Mouse (Mus musculus) embryonic facial prominence, embryonic 11.5 days (tissue): Measurements from ENCODE around the gene Fam217a. TPM values are rescaled to one million over a fixed set of nuclear protein-coding genes. Genes with fewer than 3 reads are reported as not detected.
"Not testable (repeated sequence)": the region's sequence is repeated elsewhere in the genome, so short reads cannot be mapped to it uniquely, and the experiment has no call there.

Experiments used
- ATAC-seq: fragments of 200-750 bp; cut with Nextera tagmentation; replicated peaks from 2 replicates; pipeline ENCODE4 v1.8.0; 2017; ENCODE audit warnings: low read depth; ENCODE audit not compliant: insufficient number of reproducible peaks, low FRiP score, low TSS enrichment
- DNase-seq: peaks from one replicate; pipeline ENCODE4 v3.0.0-alpha.2; 2015; ENCODE audit warnings: low spot score
- H3K27ac ChIP-seq: fragments of 300-500 bp; sonication (generic); replicated peaks from 2 replicates; pipeline ENCODE4 v1.5.1; 2014; ENCODE audit warnings: mild to moderate bottlenecking, low read depth, low read length, control low read depth
- H3K27me3 ChIP-seq: fragments of 300-500 bp; sonication (generic); 2 replicates; pipeline ENCODE4 v1.6.1; 2014; ENCODE audit warnings: mild to moderate bottlenecking, low read length, moderate library complexity, mixed read lengths; ENCODE audit not compliant: control insufficient read depth, insufficient read depth
- H3K36me3 ChIP-seq: fragments of 300-500 bp; sonication (generic); replicated peaks from 2 replicates; pipeline ENCODE4 v1.6.1; 2014; ENCODE audit warnings: low read depth, mild to moderate bottlenecking, low read length, moderate library complexity, mixed read lengths; ENCODE audit not compliant: control insufficient read depth, insufficient read depth
- H3K4me1 ChIP-seq: fragments of 300-500 bp; sonication (generic); 2 replicates; pipeline ENCODE4 v1.6.1; 2014; ENCODE audit warnings: low read length, mixed read lengths; ENCODE audit not compliant: control insufficient read depth, insufficient read depth
- H3K4me2 ChIP-seq: fragments of 300-500 bp; sonication (generic); 2 replicates; pipeline ENCODE4 v1.6.1; 2014; ENCODE audit warnings: low read depth, mild to moderate bottlenecking, control low read depth, low read length, moderate library complexity
- H3K4me3 ChIP-seq: fragments of 300-500 bp; sonication (generic); 2 replicates; pipeline ENCODE4 v1.5.1; 2014; ENCODE audit warnings: low read depth, low read length, control low read depth
- H3K9ac ChIP-seq: fragments of 300-500 bp; sonication (generic); replicated peaks from 2 replicates; pipeline ENCODE4 v1.6.1; 2014; ENCODE audit warnings: mild to moderate bottlenecking, control low read depth, low read length
- H3K9me3 ChIP-seq: fragments of 300-500 bp; sonication (generic); replicated peaks from 2 replicates; pipeline ENCODE4 v1.6.1; 2016; ENCODE audit warnings: mild to moderate bottlenecking, low read length, inconsistent platforms, mixed read lengths; ENCODE audit not compliant: control insufficient read depth
- WGBS: fragments of 180-500 bp; shearing (Covaris S2); extraction: QIAGEN DNeasy Blood & Tissue Kit; methylation state at CpG from one replicate; pipeline ENCODE4 v1.1.7; 2014; 5-methylcytosine and 5-hydroxymethylcytosine counted together
- polyA plus RNA-seq: library from polyadenylated mRNA; unstranded; fragments of >200 nt; fragmentation: Nextera tagmentation; extraction: Ambion mirVana; gene quantifications from 2 replicates; pipeline ENCODE4 v1.2.1, GENCODE M21; 2014

Fam217a gene
- polyA plus RNA-seq, 1 experiment from 2014 or later: 0.83 TPM

GRCm38 (mm10) chr13:34861166-34861565 lies 62.9 kb downstream of the Fam217a start:
- not testable (repeated sequence) for DNase-seq, H3K4me3 ChIP-seq, ATAC-seq, H3K4me1 ChIP-seq, H3K4me2 ChIP-seq, H3K9ac ChIP-seq, H3K27me3 ChIP-seq, H3K27ac ChIP-seq, H3K9me3 ChIP-seq, H3K36me3 ChIP-seq
- WGBS: 57% methylated on average over 7 of the region's 8 CpGs

Other genes starting within 250 kb of the Fam217a start
- not detected in 2 replicates for gene Fam50b, start 189.5 kb downstream of the Fam217a start, polyA plus RNA-seq
- 101 and 121 TPM in 2 replicates for gene Prpf4b, start 49.0 kb downstream of the Fam217a start, polyA plus RNA-seq
- not detected in 2 replicates for gene 4933417A18Rik, start 99 bp upstream of the Fam217a start, polyA plus RNA-seq
- 0.88 and 1.7 TPM in 2 replicates for gene Eci3, start 39.5 kb upstream of the Fam217a start, polyA plus RNA-seq
- gene Eci2, start 102.8 kb upstream of the Fam217a start, polyA plus RNA-seq: 143 and 147 TPM in 2 replicates